Mouse (Mus musculus) bone marrow, adult 2 months (tissue): Measurements from ENCODE around the gene Sfn. TPM values are rescaled to one million over a fixed set of nuclear protein-coding genes. Genes with fewer than 3 reads are reported as not detected.

Experiments
- H3K27ac ChIP-seq: fragments of 200-500 bp; 2 replicates; pipeline ENCODE4 v1.5.1; 2012; ENCODE audit warnings: low read depth, mild to moderate bottlenecking, control low read depth, inconsistent platforms, low read length; ENCODE audit not compliant: control insufficient read depth, poor library complexity, insufficient read depth
- H3K4me1 ChIP-seq: fragments of 200-500 bp; 2 replicates; pipeline ENCODE4 v1.6.1; 2011; ENCODE audit warnings: low read length; ENCODE audit not compliant: control insufficient read depth, insufficient read depth
- H3K4me3 ChIP-seq: fragments of 200-500 bp; replicated peaks from 2 replicates; pipeline ENCODE3; 2011; ENCODE audit warnings: mild to moderate bottlenecking, low read depth, low read length, control low read depth; ENCODE audit not compliant: control insufficient read depth
- CTCF ChIP-seq: fragments of 200-500 bp; IDR thresholded peaks from 2 replicates; pipeline ENCODE4 v1.5.1; 2011; ENCODE audit warnings: low read length, control low read depth; ENCODE audit not compliant: control insufficient read depth, insufficient read depth
- POLR2A ChIP-seq: fragments of 200-500 bp; IDR thresholded peaks from 2 replicates; pipeline ENCODE4 v1.6.1; 2011; ENCODE audit warnings: low read depth, mild to moderate bottlenecking, control low read depth, low read length, borderline replicate concordance; ENCODE audit not compliant: control insufficient read depth
- WGBS: fragments of 180-500 bp; shearing (Covaris S2); methylation state at CpG from one replicate; pipeline ENCODE4 v1.1.7; 2018; 5-methylcytosine and 5-hydroxymethylcytosine counted together
- polyA plus RNA-seq: library from polyadenylated mRNA; stranded (reverse); fragments of >200 nt; gene quantifications from 2 replicates; pipeline ENCODE4 v1.2.4, GENCODE M21; 2011; ENCODE audit warnings: low replicate concordance; ENCODE audit not compliant: missing spikeins, insufficient read depth, insufficient read length

Sfn gene
- polyA plus RNA-seq, 1 experiment, result 19.0 TPM

- Histone ChIP-seq H3K4me1 (peaks cover 3% of the 10 kb centered on the region), H3K4me3 (no peak overlapping the region), H3K27ac (no peak overlapping the region)
- 91% methylated on average over 12 of the region's 12 CpGs for WGBS
- TF ChIP-seq CTCF, result no peak
- TF ChIP-seq POLR2A, result no peak
Measured at GRCm38 (mm10) chr4:133577983-133578382, 24.0 kb downstream of the Sfn start.

GRCm38 (mm10) chr4:133574843-133575202 lies 27.1 kb downstream of the Sfn start:
- under 1% methylated on average over 41 of the region's 41 CpGs for WGBS
- TF ChIP-seq POLR2A (no peak), CTCF (no peak)
- peak overlapping the region; percentile 14; the same call in 1 of the 2 replicates for H3K27ac ChIP-seq

DNA sequence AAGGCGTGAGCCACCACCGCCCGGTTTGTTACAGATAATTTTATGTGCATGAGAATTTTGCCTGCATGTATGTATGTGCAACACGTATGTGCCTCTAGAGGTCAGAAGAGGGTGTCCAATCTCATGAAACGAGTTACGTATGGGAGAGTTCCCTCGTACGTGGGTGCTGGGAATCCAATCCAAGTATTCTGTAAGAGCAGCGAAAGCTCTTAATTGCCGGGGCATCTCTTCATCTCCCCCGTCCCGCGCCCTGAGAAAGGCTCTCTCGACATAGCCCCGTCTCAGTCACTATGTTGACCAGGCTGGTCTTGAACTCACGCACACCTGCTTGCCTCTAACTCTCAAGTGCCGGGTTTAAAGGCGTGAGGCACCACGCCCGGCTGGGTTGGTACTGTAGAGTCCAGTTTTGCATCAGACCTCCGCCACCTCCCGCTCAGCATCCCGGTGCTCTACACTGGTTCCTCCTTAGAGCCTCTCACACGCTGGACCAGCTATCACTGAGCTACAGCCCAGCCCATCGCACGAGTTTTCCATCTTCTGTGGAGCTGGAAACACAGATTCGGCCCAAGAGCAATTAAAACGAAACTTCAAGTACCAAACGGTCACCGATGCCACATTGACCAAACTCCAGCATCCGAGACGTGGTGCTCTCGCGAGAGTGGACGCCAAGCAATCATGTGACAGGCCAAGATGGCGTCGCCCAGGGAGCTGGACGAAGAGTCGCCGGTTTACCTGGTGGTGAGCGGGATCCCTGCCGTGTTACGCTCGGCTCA lies 27.7 kb downstream of the Sfn start, which contains the start of gene Gpatch3:
Gene Gpatch3 (plus strand): TSS at position 676 of the 773 bp plus-strand sequence.
- peak within 1 kb of the TSS; percentile 80 for H3K4me3 ChIP-seq
- peak within 1 kb of the TSS; percentile 63 for H3K27ac ChIP-seq
- WGBS, result 4% methylated on average over 44 of the region's 44 CpGs
- peak; percentile 95 for TF ChIP-seq POLR2A
- peak; percentile 19; the same call in 1 of the 2 replicates for TF ChIP-seq CTCF
- H3K4me1 ChIP-seq, result peaks cover 3% of the 10 kb centered on the region

More at GRCm38 (mm10) chr4:133574843-133575202, 27.1 kb downstream of the Sfn start:
- peak overlapping the region; percentile 80 for H3K4me3 ChIP-seq
- H3K4me1 ChIP-seq, result peaks cover 3% of the 10 kb centered on the region

GRCm38 (mm10) chr4:133570066-133570466 lies 31.9 kb downstream of the Sfn start:
- H3K4me1 ChIP-seq, result peaks cover 1% of the 10 kb centered on the region; the same call in 1 of the 2 replicates
- 46% methylated on average over 10 of the region's 10 CpGs for WGBS
- H3K27ac ChIP-seq, result no peak overlapping the region
- TF ChIP-seq CTCF (no peak), POLR2A (no peak)
- H3K4me3 ChIP-seq, result no peak overlapping the region

GRCm38 (mm10) chr4:133569291-133570065 lies 32.5 kb downstream of the Sfn start:
- Histone ChIP-seq H3K27ac (no peak overlapping the region), H3K4me1 (peaks cover 1% of the 10 kb centered on the region; the same call in 1 of the 2 replicates), H3K4me3 (no peak overlapping the region)
- 80% methylated on average over 10 of the region's 10 CpGs for WGBS
- TF ChIP-seq CTCF (no peak), POLR2A (no peak)

GRCm38 (mm10) chr4:133567251-133567650 lies 34.7 kb downstream of the Sfn start:
- WGBS, result 45% methylated on average over 8 of the region's 8 CpGs
- Histone ChIP-seq H3K4me3 (no peak overlapping the region), H3K27ac (no peak overlapping the region), H3K4me1 (no peaks in the 10 kb centered on the region)
- TF ChIP-seq POLR2A (no peak), CTCF (no peak)

GRCm38 (mm10) chr4:133563123-133563571 lies 38.8 kb downstream of the Sfn start:
- WGBS, result 14% methylated on average over 11 of the region's 11 CpGs
- TF ChIP-seq POLR2A, result no peak
- TF ChIP-seq CTCF, result no peak
- no peaks in the 10 kb centered on the region; the same call in 1 of the 2 replicates for H3K4me1 ChIP-seq
- no peak overlapping the region for H3K4me3 ChIP-seq
- H3K27ac ChIP-seq, result no peak overlapping the region

DNA sequence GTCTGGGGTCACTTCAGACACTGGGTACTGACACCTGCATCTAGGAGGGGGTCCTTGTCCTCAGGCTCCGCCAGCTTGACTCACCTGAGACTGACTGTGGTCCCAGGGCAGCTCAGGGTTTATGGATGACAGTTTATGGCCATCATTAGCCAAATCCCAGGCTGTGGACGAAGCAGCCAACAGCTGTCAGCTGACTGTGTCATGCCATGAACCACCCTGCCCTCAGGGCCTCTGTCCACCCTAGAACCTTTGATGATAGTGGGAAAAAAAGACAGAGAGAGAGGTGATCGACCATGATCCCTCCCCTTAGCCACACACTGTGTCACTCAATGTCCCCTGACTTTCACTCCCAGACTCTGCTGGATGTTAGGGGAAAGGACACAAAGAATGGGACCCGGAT lies 40.3 kb downstream of the Sfn start:
- H3K4me1 ChIP-seq, result no peaks in the 10 kb centered on the region; the same call in 1 of the 2 replicates
- no peak overlapping the region for H3K4me3 ChIP-seq
- TF ChIP-seq POLR2A (no peak), CTCF (no peak)
- no peak overlapping the region for H3K27ac ChIP-seq
- WGBS, result 80% methylated on average over 4 of the region's 4 CpGs
